Mouse (Mus musculus): ENCODE measurements around the gene Usp29.

- TF ChIP-seq CTCF (IDR thresholded peaks at IDR 0.05; ENCODE audit: control insufficient read depth, insufficient read depth, insufficient read length) (no peak), MYOD1 (IDR thresholded peaks at IDR 0.05; ENCODE audit: control insufficient read depth, insufficient read length, low read depth) (no peak), MAX (IDR thresholded peaks at IDR 0.05) (no peak), MYOG (IDR thresholded peaks at IDR 0.05; ENCODE audit: control insufficient read depth, extremely low read depth, insufficient read length) (no peak), FOSL1 (IDR thresholded peaks at IDR 0.05; ENCODE audit: insufficient read depth, low read length, poor library complexity, severe bottlenecking) (no peak), CEBPB (IDR thresholded peaks at IDR 0.05; ENCODE audit: low read depth) (no peak)
Observed at GRCm38 (mm10) chr7:6696241-6697045, 33.9 kb upstream of the Usp29 start, which contains the start of gene Zim1.
